Mouse (Mus musculus): ENCODE data around the gene Jazf1.

Gene Jazf1

GRCm38 (mm10) chr6:53067989-53068874 is at the start of gene Jazf1:
Gene Jazf1 (minus strand): TSS chr6:53068631.
- peak; percentile 32 for DNase-seq (ENCODE audit: low spot score)

- no peak for DNase-seq (ENCODE audit: low spot score)
Observed at GRCm38 (mm10) chr6:53117855-53118254, 49.4 kb upstream of the Jazf1 start.

- DNase-seq (ENCODE audit: low spot score): no peak
Observed at GRCm38 (mm10) chr6:53086879-53087278, 18.4 kb upstream of the Jazf1 start.

- DNase-seq (ENCODE audit: low spot score): no peak
Observed at GRCm38 (mm10) chr6:53081241-53081640, 12.8 kb upstream of the Jazf1 start.

GRCm38 (mm10) chr6:53078671-53079070 is 10.2 kb upstream of the Jazf1 start:
- no peak for DNase-seq (ENCODE audit: low spot score)

- DNase-seq (ENCODE audit: low spot score): no peak
Observed at GRCm38 (mm10) chr6:53071732-53072131, 3.3 kb upstream of the Jazf1 start.

GRCm38 (mm10) chr6:53069976-53070575 is 1.6 kb upstream of the Jazf1 start:
- no peak for DNase-seq (ENCODE audit: low spot score)

GRCm38 (mm10) chr6:53068875-53069178 is 396 bp upstream of the Jazf1 start:
- DNase-seq (ENCODE audit: low spot score): no peak

GRCm38 (mm10) chr6:53067446-53067988 is 914 bp downstream of the Jazf1 start:
- no peak for DNase-seq (ENCODE audit: low spot score)

- DNase-seq (ENCODE audit: low spot score): no peak
Observed at GRCm38 (mm10) chr6:53066978-53067377, 1.5 kb downstream of the Jazf1 start.

- no peak for DNase-seq (ENCODE audit: low spot score)
Observed at GRCm38 (mm10) chr6:53064070-53064469, 4.4 kb downstream of the Jazf1 start.

- DNase-seq (ENCODE audit: low spot score): no peak
Observed at GRCm38 (mm10) chr6:53054909-53055308, 13.5 kb downstream of the Jazf1 start.

GRCm38 (mm10) chr6:53045501-53045900 is 22.9 kb downstream of the Jazf1 start:
- no peak for DNase-seq (ENCODE audit: low spot score)

- DNase-seq (ENCODE audit: low spot score): no peak
Observed at GRCm38 (mm10) chr6:53038176-53038575, 30.3 kb downstream of the Jazf1 start.

- no peak for DNase-seq (ENCODE audit: low spot score)
Observed at GRCm38 (mm10) chr6:53034362-53035011, 33.9 kb downstream of the Jazf1 start.

- no peak for DNase-seq (ENCODE audit: low spot score)
Observed at GRCm38 (mm10) chr6:53032730-53033484, 35.5 kb downstream of the Jazf1 start.

GRCm38 (mm10) chr6:53022069-53022468 is 46.4 kb downstream of the Jazf1 start:
- DNase-seq (ENCODE audit: low spot score): no peak

GRCm38 (mm10) chr6:53021081-53021480 is 47.4 kb downstream of the Jazf1 start:
- no peak for DNase-seq (ENCODE audit: low spot score)

- no peak for DNase-seq (ENCODE audit: low spot score)
Observed at GRCm38 (mm10) chr6:53017357-53018205, 50.9 kb downstream of the Jazf1 start.

- no peak for DNase-seq (ENCODE audit: low spot score)
Observed at GRCm38 (mm10) chr6:53014460-53015455, 53.7 kb downstream of the Jazf1 start.
